Mouse (Mus musculus) urinary bladder, postnatal 0 days (tissue): ENCODE results near the gene Gm10842. TPM values are rescaled to one million over a fixed set of nuclear protein-coding genes. Genes with fewer than 3 reads are reported as not detected.

Experiments used
- polyA plus RNA-seq: library from polyadenylated mRNA; unstranded; fragments of >200 nt; fragmentation: Nextera tagmentation; extraction: Ambion mirVana; gene quantifications from 2 replicates; pipeline ENCODE4 v1.2.1, GENCODE M21; 2015

Gm10842 gene
- polyA plus RNA-seq = not detected in 2 replicates

GRCm38 (mm10) chr11:105146593-105146992 lies at the start of gene Gm10842:
TSS of gene Gm10842 (plus strand) at chr11:105146893.

DNA sequence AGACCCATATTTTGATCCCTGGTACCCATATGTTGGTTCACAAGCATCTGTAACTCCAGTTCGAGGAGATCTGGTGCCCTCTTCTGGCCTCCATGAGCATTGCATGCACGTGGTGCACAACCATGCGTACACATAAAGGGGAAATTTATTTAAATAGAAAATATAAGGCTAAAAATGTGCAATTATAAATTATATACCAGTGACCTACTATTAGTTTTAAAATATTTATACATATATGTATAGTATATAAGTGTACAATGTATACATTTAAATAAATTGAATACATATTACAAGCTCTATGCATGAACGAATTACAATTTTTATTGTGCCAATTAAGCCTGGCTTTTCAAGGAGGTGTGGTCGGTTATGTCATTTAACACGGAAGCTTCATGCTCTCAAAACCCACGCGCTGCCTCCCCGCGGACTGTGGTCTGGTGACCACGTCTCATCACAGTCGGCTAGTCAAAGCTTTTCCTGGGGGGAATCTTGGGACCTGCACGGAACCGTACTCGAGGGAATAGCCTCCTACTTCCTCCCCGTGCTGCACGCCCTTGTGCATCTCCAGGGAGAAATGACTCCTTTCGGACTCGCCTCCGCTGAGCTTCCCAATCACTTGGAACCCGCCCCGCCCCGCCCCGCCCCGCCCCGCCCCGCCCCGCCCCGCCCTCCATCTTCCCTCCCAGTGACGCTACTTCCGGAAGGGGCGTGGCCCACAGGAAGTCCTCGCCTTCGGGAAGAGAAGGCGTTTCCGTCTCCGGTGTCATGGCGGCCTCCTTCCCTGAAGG lies 20.8 kb upstream of the Gm10842 start, which contains the start of gene Mettl2:
TSS of gene Mettl2 (plus strand) at position 691 of the 785 bp plus-strand sequence.

GRCm38 (mm10) chr11:105178516-105178915 lies 31.8 kb downstream of the Gm10842 start, which contains the start of gene Tlk2:
TSS of gene Tlk2 (plus strand) at chr11:105178807.

Other genes with a start within 250 kb of the Gm10842 start
- not detected in 2 replicates for gene Efcab3, start 83.3 kb upstream of the Gm10842 start, polyA plus RNA-seq
- 21.0 and 23.3 TPM in 2 replicates for gene Mettl2, start 20.5 kb upstream of the Gm10842 start, polyA plus RNA-seq
- 12.9 and 13.7 TPM in 2 replicates for gene Tlk2, start 31.9 kb downstream of the Gm10842 start, polyA plus RNA-seq
- 4.8 and 4.9 TPM in 2 replicates for gene Mrc2, start 145.8 kb downstream of the Gm10842 start, polyA plus RNA-seq